Mouse (Mus musculus): ENCODE measurements around the gene Cetn4.

The Cetn4 gene

GRCm38 (mm10) chr3:37299470-37299869 lies 13.0 kb downstream of the Cetn4 start:
- DNase-seq: no peak

GRCm38 (mm10) chr3:37292654-37293053 lies 19.9 kb downstream of the Cetn4 start:
- DNase-seq: no peak

GRCm38 (mm10) chr3:37291929-37292328 lies 20.6 kb downstream of the Cetn4 start:
- no peak for DNase-seq

GRCm38 (mm10) chr3:37290881-37291541 lies 21.5 kb downstream of the Cetn4 start:
- DNase-seq: no peak

- DNase-seq: no peak
These were observed 23.3 kb downstream of the Cetn4 start for GRCm38 (mm10) chr3:37289237-37289636.

GRCm38 (mm10) chr3:37283234-37283633 lies 29.3 kb downstream of the Cetn4 start:
- DNase-seq: no peak

GRCm38 (mm10) chr3:37282299-37282922 lies 30.1 kb downstream of the Cetn4 start:
- no peak for DNase-seq

GRCm38 (mm10) chr3:37280871-37281270 lies 31.6 kb downstream of the Cetn4 start:
- no peak for DNase-seq

GRCm38 (mm10) chr3:37280221-37280620 lies 32.3 kb downstream of the Cetn4 start:
- DNase-seq: no peak

- DNase-seq: no peak
These were observed 37.8 kb downstream of the Cetn4 start for GRCm38 (mm10) chr3:37274661-37275060.

GRCm38 (mm10) chr3:37273092-37273491 lies 39.4 kb downstream of the Cetn4 start:
- no peak for DNase-seq

GRCm38 (mm10) chr3:37271209-37271608 lies 41.3 kb downstream of the Cetn4 start:
- peak; percentile 61 for DNase-seq

GRCm38 (mm10) chr3:37269926-37270325 lies 42.6 kb downstream of the Cetn4 start:
- peak; percentile 5 for DNase-seq

GRCm38 (mm10) chr3:37268338-37268737 lies 44.2 kb downstream of the Cetn4 start:
- DNase-seq: no peak

- DNase-seq: no peak
These were observed 53.0 kb downstream of the Cetn4 start for GRCm38 (mm10) chr3:37259331-37259999.

- DNase-seq: no peak
These were observed 54.7 kb downstream of the Cetn4 start for GRCm38 (mm10) chr3:37257776-37258175.
